23 mouse cellular contexts compared by ENCODE assay signal in genomic region chrX:53204690-53205311, GRCm38 (mm10). TPM values are rescaled to one million over a fixed set of nuclear protein-coding genes. Genes with fewer than 3 reads are reported as not detected.
A peak's percentile ranks its signal among the peaks of the same experiment; 100 is the strongest.
DNase-seq lines count a peak whose midpoint lies in the region; ATAC-seq lines count a peak whose summit lies in the region.
"Had no signal": no experiment of that assay in that cellular context is flagged by ENCODE, and none has a peak within 500 bp of the region (broad histone marks: within the 10 kb centered on the region; RNA-seq: fewer than 3 reads in every experiment).

No protein-coding gene starts in this region.

- no peaks in the 10 kb centered on the region for H3K27me3 ChIP-seq in kidney, embryonic 14.5 days (ENCODE audit: control insufficient read depth, insufficient read depth, low read length)
- H3K27me3 ChIP-seq: forebrain, embryonic 12.5 days; limb, embryonic 12.5 days; midbrain, embryonic 12.5 days had no signal

- DNase-seq in kidney, adult 11 months, result no peak
- peak; percentile 49 for DNase-seq in 3T3-L1 (ENCODE audit: low read depth, low spot score)
- peak; percentile 69 for DNase-seq in NIH3T3 (ENCODE audit: low read depth)
- DNase-seq in lung, postnatal 14 days, result peak; percentile 5
- no peak for DNase-seq in frontal cortex, postnatal 10 days (ENCODE audit: low spot score in 2 of 2)
- DNase-seq in thymus, postnatal 14 days, result no peak
- DNase-seq: adrenal gland, postnatal 14 days; cerebellum, adult 2 months; cerebellum, postnatal 25 days; gastrocnemius, adult 2 months; liver, postnatal 0 days; right cerebral cortex, postnatal 14 days; thymus, postnatal 36 days had no signal

- no peaks in the 10 kb centered on the region for H3K9me3 ChIP-seq in kidney, embryonic 14.5 days (ENCODE audit: control insufficient read depth, low read length)
- H3K9me3 ChIP-seq: embryonic facial prominence, embryonic 12.5 days; forebrain, embryonic 12.5 days; hindbrain, embryonic 10.5 days; limb, embryonic 12.5 days; midbrain, embryonic 12.5 days had no signal

- H3K27ac ChIP-seq in kidney, embryonic 14.5 days (ENCODE audit: low read depth, low read length), result no peak overlapping the region
- H3K27ac ChIP-seq: embryonic facial prominence, embryonic 12.5 days; forebrain, embryonic 12.5 days; gastrocnemius, adult 2 months; hindbrain, embryonic 10.5 days; limb, embryonic 12.5 days; midbrain, embryonic 12.5 days had no signal

- no peak overlapping the region for H3K4me2 ChIP-seq in kidney, embryonic 14.5 days (replicated peaks; ENCODE audit: low read depth, low read length)
- H3K4me2 ChIP-seq: embryonic facial prominence, embryonic 12.5 days; forebrain, embryonic 12.5 days; limb, embryonic 12.5 days; liver, embryonic 11.5 days; midbrain, embryonic 12.5 days had no signal

- no peak overlapping the region for H3K9ac ChIP-seq in kidney, embryonic 14.5 days (ENCODE audit: low read depth, low read length)
- H3K9ac ChIP-seq: embryonic facial prominence, embryonic 12.5 days; forebrain, embryonic 12.5 days; limb, embryonic 12.5 days; liver, postnatal 0 days; midbrain, embryonic 12.5 days had no signal

- WGBS in kidney, embryonic 14.5 days, result 25% methylated on average over 3 of the region's 3 CpGs

- no peak overlapping the region for H3K4me3 ChIP-seq in kidney, embryonic 14.5 days (ENCODE audit: low read length)
- H3K4me3 ChIP-seq: embryonic facial prominence, embryonic 12.5 days; erythroblast, embryonic 14.5 days; forebrain, embryonic 12.5 days; gastrocnemius, adult 2 months; hindbrain, embryonic 10.5 days; limb, embryonic 12.5 days; midbrain, embryonic 12.5 days had no signal

- 0 out of 2 replicates have a peak, but pooled peaks cover 7% of the 10 kb centered on the region for H3K4me1 ChIP-seq in kidney, embryonic 14.5 days (ENCODE audit: control insufficient read depth, insufficient read depth, low read length)
- H3K4me1 ChIP-seq: embryonic facial prominence, embryonic 12.5 days; forebrain, embryonic 12.5 days; midbrain, embryonic 12.5 days had no signal

- H3K36me3 ChIP-seq in kidney, embryonic 14.5 days (ENCODE audit: control insufficient read depth, insufficient read depth, low read length), result no peaks in the 10 kb centered on the region
- H3K36me3 ChIP-seq: embryonic facial prominence, embryonic 12.5 days; forebrain, embryonic 12.5 days; hindbrain, embryonic 10.5 days; limb, embryonic 12.5 days; midbrain, embryonic 12.5 days had no signal

- ATAC-seq in kidney, embryonic 14.5 days (ENCODE audit: low FRiP score, low TSS enrichment), result peak; percentile 75
- ATAC-seq: hindbrain, embryonic 16.5 days; intestine, postnatal 0 days; liver, postnatal 0 days had no signal

RNA-seq across cellular contexts. Expression of gene Plac1, which starts 35.1 kb away (rescaled TPM):
- 5.4 and 6.0 TPM in 2 replicates for polyA plus RNA-seq in kidney, embryonic 14.5 days (2014; fragmentation: Nextera tagmentation; extraction: Ambion mirVana)
- polyA plus RNA-seq: cerebellum, adult 2 months; erythroblast, embryonic 14.5 days; hindbrain, embryonic 16.5 days had no signal

Comparison
In these comparisons a context has a peak if more than half of its experiments do, and no peak if none do; other contexts are left out.
1. DNase-seq: peak in 3T3-L1 (single experiment), NIH3T3 (single experiment) and lung, postnatal 14 days (single experiment); none in kidney, adult 11 months (single experiment), frontal cortex, postnatal 10 days (0 of 2) and thymus, postnatal 14 days (single experiment).